Mouse (Mus musculus): ENCODE data around the gene Pdia3. TPM values are rescaled to one million over a fixed set of nuclear protein-coding genes. Genes with fewer than 3 reads are reported as not detected.
"Not testable (repeated sequence)": the region's sequence is repeated elsewhere in the genome, so short reads cannot be mapped to it uniquely, and the experiment has no call there.

The Pdia3 gene
- total RNA-seq, 2 experiments from 2014 or later = 188 to 192 TPM

DNA sequence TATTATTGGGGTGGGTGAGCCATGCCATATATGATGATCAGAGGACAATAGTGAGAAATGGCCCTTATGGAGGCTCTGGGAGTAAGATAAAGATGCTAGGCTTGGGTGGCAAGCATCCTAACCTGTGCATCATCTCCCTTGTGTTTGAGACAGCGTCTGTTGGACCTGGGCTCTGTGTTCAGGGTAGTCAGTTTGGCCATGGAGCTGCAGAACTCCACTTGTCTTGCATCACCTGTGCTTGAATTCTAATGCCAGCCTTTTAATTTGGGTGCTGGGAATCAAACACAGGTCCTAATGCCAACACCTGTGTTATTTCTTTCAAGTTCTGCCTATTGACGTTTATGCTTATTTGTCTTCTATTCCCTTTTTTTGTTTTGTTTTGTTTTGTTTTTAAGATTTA, 61.7 kb downstream of the Pdia3 start:
- not testable (repeated sequence) for DNase-seq (ENCODE audit: low spot score in 2 of 2)

DNA sequence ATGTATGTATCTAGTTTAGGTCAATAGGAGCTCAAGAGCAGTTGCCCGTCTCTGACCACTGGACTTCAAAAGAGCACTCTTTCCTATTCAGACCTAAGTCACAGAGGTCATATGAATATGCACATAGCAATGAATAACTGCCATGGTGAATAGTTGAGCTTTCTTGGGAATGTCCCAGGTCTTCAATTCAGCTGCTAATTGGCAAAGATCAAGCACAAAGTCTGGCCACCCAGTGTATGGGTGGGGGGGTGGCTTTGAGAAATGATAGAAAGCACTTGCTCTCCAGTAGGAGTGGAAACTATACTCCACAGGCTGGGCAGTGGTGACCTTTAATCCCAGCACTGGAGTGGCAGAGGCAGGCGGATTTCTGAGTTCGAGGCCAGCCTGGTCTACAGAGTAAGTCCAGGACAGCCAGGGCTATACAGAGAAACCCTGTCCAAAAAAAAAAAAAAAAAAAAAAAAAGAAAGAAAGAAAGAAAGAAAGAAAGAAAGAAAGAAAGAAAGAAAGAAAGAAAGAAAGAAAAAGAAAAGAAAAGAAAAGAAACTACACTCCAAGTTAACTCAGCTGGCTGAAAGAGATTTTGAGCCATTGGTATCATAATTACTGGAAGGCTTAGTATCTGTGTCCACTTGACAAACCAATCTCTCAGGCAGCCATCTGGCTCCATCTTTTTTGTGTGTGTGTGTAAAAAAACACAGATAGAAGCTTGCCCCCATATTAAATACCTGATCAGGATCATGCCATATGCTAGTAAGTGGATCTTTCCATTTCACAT, 64.1 kb downstream of the Pdia3 start:
- DNase-seq (ENCODE audit: low spot score in 2 of 2) = no peak

DNA sequence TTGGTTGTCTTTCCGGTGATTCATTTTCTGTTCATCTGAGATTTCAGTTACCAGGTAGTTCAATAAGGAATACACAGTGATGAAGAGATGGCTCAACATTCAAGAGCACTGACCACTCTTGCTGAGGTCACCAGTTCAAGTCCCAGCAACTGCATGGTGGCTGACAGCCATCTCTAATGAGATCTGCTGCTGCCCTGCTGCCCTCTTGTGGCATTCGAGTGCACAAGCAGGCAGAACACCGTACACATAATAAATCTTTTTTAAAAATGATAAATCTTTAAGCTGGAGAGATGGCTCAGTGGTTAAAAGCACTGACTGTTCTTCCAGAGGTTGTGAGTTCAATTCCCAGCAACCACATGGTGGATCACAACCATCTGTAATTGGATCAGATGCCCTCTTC, 66.9 kb downstream of the Pdia3 start:
- DNase-seq (ENCODE audit: low spot score in 2 of 2) = no peak

DNA sequence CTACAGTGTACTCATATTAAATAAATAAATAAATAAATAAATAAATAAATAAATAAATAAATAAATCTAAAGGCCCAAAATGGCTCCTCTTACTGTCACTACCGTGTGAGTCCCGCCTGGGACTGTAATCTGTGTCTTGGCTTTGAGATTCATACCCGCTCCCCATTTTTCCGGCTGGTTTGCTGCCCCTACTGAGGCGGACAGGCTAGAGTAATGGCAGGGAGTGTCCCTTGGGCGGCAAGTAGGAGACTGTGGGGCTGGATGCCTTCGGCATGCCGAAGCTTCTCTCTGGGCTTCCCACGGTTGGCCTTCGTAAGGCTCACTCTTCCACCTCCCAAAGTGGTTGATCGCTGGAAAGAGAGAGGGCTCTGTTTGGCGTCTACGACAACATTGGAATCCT, 67.3 kb downstream of the Pdia3 start:
- DNase-seq (ENCODE audit: low spot score in 2 of 2) = not testable (repeated sequence)

DNA sequence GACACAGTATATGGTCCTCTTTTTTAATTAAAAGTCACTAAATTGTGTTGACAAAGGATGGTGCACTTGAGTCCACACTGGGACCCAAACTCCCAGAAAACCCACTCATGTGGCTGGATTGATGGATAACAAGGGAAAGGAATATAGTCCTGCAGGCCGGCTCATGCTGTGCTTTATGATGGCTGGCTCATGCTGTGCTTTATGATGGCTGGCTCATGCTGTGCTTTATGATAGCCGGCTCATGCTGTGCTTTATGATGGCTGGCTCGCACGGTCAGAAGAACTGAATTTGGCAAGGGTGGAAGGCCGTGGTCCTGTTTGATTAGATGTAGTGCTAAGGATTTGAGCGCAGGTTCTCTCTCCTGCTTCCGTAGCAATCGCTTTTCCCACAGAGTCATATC, 70.0 kb downstream of the Pdia3 start:
- no peak for DNase-seq (ENCODE audit: low spot score in 2 of 2)

DNA sequence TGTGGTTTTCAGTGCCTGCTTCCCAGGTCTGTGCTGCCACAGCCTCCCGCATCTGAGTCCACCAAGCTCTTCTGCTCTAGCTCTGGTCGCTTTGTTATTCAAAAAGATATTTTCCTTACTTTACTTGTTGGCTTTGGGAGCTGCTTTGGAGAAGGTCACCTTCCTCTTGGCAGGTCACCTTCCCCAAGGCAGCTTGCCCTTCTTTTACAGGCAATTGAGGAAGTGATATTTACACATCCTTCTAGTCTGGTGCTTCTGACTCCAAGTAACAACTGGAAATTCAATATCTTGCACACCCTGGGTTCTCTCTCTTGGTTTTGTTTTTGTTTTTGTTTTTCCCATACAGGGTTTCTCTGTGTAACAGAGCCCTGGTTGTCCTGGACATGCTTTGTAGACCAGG, 70.8 kb downstream of the Pdia3 start:
- DNase-seq (ENCODE audit: low spot score in 2 of 2) = not testable (repeated sequence)

Small RNA genes within 50 kb of the gene (microRNA-seq; reads per million reads assigned to microRNA genes)
- 0 to 0.42 reads per million in 2 experiments for gene Gm22953

Other genes starting within 250 kb of the Pdia3 start
- 10 to 100 TPM; 45.6 to 49.8 TPM for gene Tubgcp4, start 243.1 kb upstream of the Pdia3 start, total RNA-seq (2021)
- 1 to 10 TPM; 6.5 to 6.9 TPM for gene Zscan29, start 242.7 kb upstream of the Pdia3 start, total RNA-seq (2021)
- gene Trp53bp1, start 142.4 kb upstream of the Pdia3 start, total RNA-seq (2021) = 100 to 1,000 TPM; 140 to 151 TPM
- gene Map1a, start 124.2 kb upstream of the Pdia3 start, total RNA-seq (2021) = 100 to 1,000 TPM; 521 to 561 TPM
- 100 to 1,000 TPM; 132 to 136 TPM for gene Ppip5k1, start 58.4 kb upstream of the Pdia3 start, total RNA-seq (2021)
- 100 to 1,000 TPM; 365 to 394 TPM for gene Ckmt1, start 56.1 kb upstream of the Pdia3 start, total RNA-seq (2021)
- gene Strc, start 26.6 kb upstream of the Pdia3 start, total RNA-seq (2021) = under 1 TPM; 0.09 to 0.23 TPM
- gene Catsper2, start within 50 bp of the Pdia3 start, total RNA-seq (2021) = 1 to 10 TPM; 2.6 to 3.9 TPM
- not detected for gene Ell3, start 30.5 kb downstream of the Pdia3 start, total RNA-seq (2021)
- 100 to 1,000 TPM; 150 to 163 TPM for gene Serf2, start 35.4 kb downstream of the Pdia3 start, total RNA-seq (2021)
- gene Hypk, start 39.5 kb downstream of the Pdia3 start, total RNA-seq (2021) = 10 to 100 TPM; 18.3 to 20.9 TPM
- gene Serinc4, start 43.0 kb downstream of the Pdia3 start, total RNA-seq (2021) = under 1 TPM; 0.26 to 0.37 TPM
- 10 to 100 TPM; 41.6 to 45.0 TPM for gene Mfap1b, start 60.3 kb downstream of the Pdia3 start, total RNA-seq (2021)
- 10 to 100 TPM; 27.9 to 34.0 TPM for gene Mfap1a, start 92.9 kb downstream of the Pdia3 start, total RNA-seq (2021)
- gene Wdr76, start 92.9 kb downstream of the Pdia3 start, total RNA-seq (2021) = 1 to 10 TPM; 4.2 to 4.7 TPM